Mouse (Mus musculus): Measurements from ENCODE around the gene Nek5.

GRCm38 (mm10) chr8:22141836-22142385, 17.1 kb upstream of the Nek5 start:
- TF ChIP-seq CTCF (IDR thresholded peaks at IDR 0.05; ENCODE audit: low read depth), result no peak
- TF ChIP-seq EP300 (IDR thresholded peaks at IDR 0.05; ENCODE audit: low read depth), result no peak
